ENCODE assay signal across 34 mouse cellular contexts in genomic region chr1:90790925-90791324, GRCm38 (mm10). TPM values are rescaled to one million over a fixed set of nuclear protein-coding genes. Genes with fewer than 3 reads are reported as not detected.
"Had no signal": no experiment of that assay in that cellular context is flagged by ENCODE, and none has a peak within 500 bp of the region (broad histone marks: within the 10 kb centered on the region; RNA-seq: fewer than 3 reads in every experiment).

No protein-coding gene starts in this region.

- H3K9me3 ChIP-seq: limb, embryonic 10.5 days; limb, embryonic 12.5 days; limb, embryonic 13.5 days; limb, embryonic 15.5 days; liver, embryonic 12.5 days; liver, embryonic 13.5 days; liver, embryonic 15.5 days; lung, embryonic 15.5 days; megakaryocyte, embryonic 14.5 days; midbrain, embryonic 10.5 days; midbrain, embryonic 12.5 days; midbrain, embryonic 13.5 days; neural tube, embryonic 12.5 days had no signal

- ATAC-seq: liver, embryonic 12.5 days; liver, postnatal 0 days; lung, postnatal 0 days; midbrain, embryonic 13.5 days; midbrain, embryonic 16.5 days had no signal

- DNase-seq: left cerebral cortex, postnatal 4 days; liver; liver, embryonic 13.5 days; liver, postnatal 0 days; lung, adult 18-20 months; lung, adult 2 months; lung, embryonic 14.5 days; lung, postnatal 10 days; lung, postnatal 14 days; lung, postnatal 36 days; lung, postnatal 4 days; midbrain, embryonic 14.5 days had no signal

- H3K36me3 ChIP-seq: liver, embryonic 13.5 days; liver, embryonic 15.5 days; midbrain, embryonic 10.5 days; midbrain, embryonic 12.5 days; midbrain, embryonic 13.5 days; neural tube, embryonic 12.5 days had no signal

- H3K9ac ChIP-seq: limb, embryonic 12.5 days; limb, embryonic 13.5 days; limb, embryonic 15.5 days; liver, embryonic 12.5 days; liver, embryonic 13.5 days; liver, embryonic 14.5 days; liver, embryonic 15.5 days; liver, postnatal 0 days; lung, embryonic 14.5 days; lung, embryonic 15.5 days; midbrain, embryonic 12.5 days; midbrain, embryonic 13.5 days; neural tube, embryonic 12.5 days had no signal

- H3K27me3 ChIP-seq: limb, embryonic 12.5 days; limb, embryonic 13.5 days; limb, embryonic 15.5 days; liver, embryonic 12.5 days; liver, embryonic 13.5 days; liver, embryonic 15.5 days; lung, embryonic 15.5 days; midbrain, embryonic 12.5 days; midbrain, embryonic 13.5 days; neural tube, embryonic 12.5 days had no signal

- H3K4me1 ChIP-seq: liver, embryonic 12.5 days; liver, embryonic 13.5 days; liver, embryonic 15.5 days; lung, embryonic 15.5 days; megakaryocyte, embryonic 14.5 days; midbrain, embryonic 10.5 days; midbrain, embryonic 12.5 days; midbrain, embryonic 13.5 days; neural tube, embryonic 12.5 days had no signal

- H3K4me2 ChIP-seq: limb, embryonic 12.5 days; limb, embryonic 13.5 days; limb, embryonic 15.5 days; liver, embryonic 11.5 days; liver, embryonic 12.5 days; liver, embryonic 13.5 days; liver, embryonic 15.5 days; lung, embryonic 14.5 days; lung, embryonic 15.5 days; midbrain, embryonic 12.5 days; midbrain, embryonic 13.5 days; neural tube, embryonic 12.5 days had no signal

- H3K4me3 ChIP-seq: left cerebral cortex, adult 2 months; limb, embryonic 10.5 days; limb, embryonic 12.5 days; limb, embryonic 13.5 days; limb, embryonic 15.5 days; liver, embryonic 12.5 days; liver, embryonic 13.5 days; liver, embryonic 15.5 days; lung, embryonic 15.5 days; megakaryocyte, embryonic 14.5 days; midbrain, embryonic 10.5 days; midbrain, embryonic 12.5 days; midbrain, embryonic 13.5 days; myocyte; neural tube, embryonic 12.5 days had no signal

- H3K27ac ChIP-seq: left cerebral cortex, adult 2 months; limb, embryonic 10.5 days; limb, embryonic 13.5 days; liver, embryonic 12.5 days; liver, embryonic 13.5 days; liver, embryonic 14.5 days; liver, embryonic 15.5 days; lung, embryonic 15.5 days; macrophage; midbrain, embryonic 10.5 days; midbrain, embryonic 12.5 days; midbrain, embryonic 13.5 days; neural tube, embryonic 12.5 days had no signal

RNA-seq across cellular contexts. Expression of gene Col6a3, which starts 52.8 kb away (rescaled TPM):
- total RNA-seq: megakaryocyte progenitor cell, adult 5-6 weeks; megakaryocyte-erythroid progenitor cell, adult 5-6 weeks; monocyte, adult 5-6 weeks had no signal
